Mouse (Mus musculus): ENCODE measurements around the gene Bean1. TPM values are rescaled to one million over a fixed set of nuclear protein-coding genes. Genes with fewer than 3 reads are reported as not detected.

Gene Bean1
- total RNA-seq, 1 experiment = 0.09 TPM

DNA sequence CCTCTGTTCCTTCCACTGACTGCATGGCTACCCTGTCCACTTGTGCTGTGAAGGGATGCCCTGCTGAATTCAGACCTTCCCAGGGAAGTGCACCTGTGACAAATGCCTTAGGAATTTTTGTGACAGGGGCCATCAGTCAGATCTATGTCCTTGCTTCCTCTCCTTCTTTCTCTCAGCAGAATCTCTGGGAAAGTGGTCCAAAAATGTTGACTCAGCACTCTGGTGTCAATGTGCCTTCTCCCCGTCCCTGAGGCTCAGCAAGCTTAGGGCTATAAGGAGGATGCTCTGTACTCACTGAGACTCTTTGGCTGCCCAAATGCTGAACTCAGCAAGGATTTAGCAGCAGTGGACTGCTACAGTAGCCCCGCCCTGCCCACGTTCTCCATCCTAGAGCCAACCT lies 31.4 kb downstream of the Bean1 start:
- in situ Hi-C loops (cut with MboI; ENCODE audit: low sequenced_read_pairs in 2 of 2, unreplicated experiment in 2 of 2) = no loop called here
- H3K4me3 ChIP-seq (ENCODE audit: insufficient read depth in 1 of 2, low read depth in 1 of 2, low read length in 2 of 2, poor library complexity in 1 of 2, severe bottlenecking in 1 of 2) = no peak overlapping the region
- TF ChIP-seq CHD2 (IDR thresholded peaks at IDR 0.05; ENCODE audit: low read depth, low read length) (no peak), ZC3H11A (IDR thresholded peaks at IDR 0.05; ENCODE audit: borderline replicate concordance, low read depth, low read length) (no peak), HCFC1 (IDR thresholded peaks at IDR 0.05; ENCODE audit: borderline replicate concordance, insufficient read depth, low read length) (no peak), ZNF384 (IDR thresholded peaks at IDR 0.05; ENCODE audit: low read depth, low read length) (no peak), MAFK (IDR thresholded peaks at IDR 0.05; ENCODE audit: insufficient read depth, low read depth, low read length) (peak; percentile 67; the same call in 1 of the 2 replicates)
- H3K9ac ChIP-seq (ENCODE audit: insufficient read depth, low read depth, low read length, poor library complexity, severe bottlenecking) = no peak overlapping the region
- no peak for DNase-seq (ENCODE audit: low read depth, low spot score)
- H3K4me1 ChIP-seq (ENCODE audit: control insufficient read depth in 2 of 2, insufficient read depth in 2 of 2, low read length in 2 of 2, poor library complexity in 1 of 2) = no peaks in the 10 kb centered on the region
- no peaks in the 10 kb centered on the region for H3K9me3 ChIP-seq (ENCODE audit: control insufficient read depth, insufficient read depth, low read depth, low read length)
- no peak overlapping the region for H3K27ac ChIP-seq (ENCODE audit: insufficient read depth, low read depth, low read length, poor library complexity, severe bottlenecking)
- no peaks in the 10 kb centered on the region for H3K36me3 ChIP-seq (ENCODE audit: control insufficient read depth, insufficient read depth, low read length, poor library complexity, severe bottlenecking)

DNA sequence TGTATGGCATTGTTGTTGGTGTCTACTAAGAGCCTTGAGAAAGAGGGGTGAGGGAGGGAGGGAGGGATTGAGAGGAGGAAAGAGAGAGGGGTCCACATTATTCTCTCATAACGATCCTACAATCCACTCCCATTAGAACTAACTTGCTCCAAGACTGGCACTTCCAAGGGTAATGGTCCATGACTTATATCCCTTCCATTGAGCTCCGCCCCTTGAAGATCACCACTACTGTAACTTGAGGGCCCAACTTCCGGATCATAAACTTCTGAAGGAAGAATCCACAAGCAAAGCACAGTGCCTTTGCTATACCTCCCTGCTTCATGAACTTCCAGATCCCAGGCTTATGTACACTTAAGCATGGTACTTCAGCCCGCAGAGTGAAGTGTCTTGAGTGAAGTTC lies 32.1 kb downstream of the Bean1 start:
- H3K9ac ChIP-seq (ENCODE audit: insufficient read depth, low read depth, low read length, poor library complexity, severe bottlenecking) = no peak overlapping the region
- H3K4me1 ChIP-seq (ENCODE audit: control insufficient read depth in 2 of 2, insufficient read depth in 2 of 2, low read length in 2 of 2, poor library complexity in 1 of 2) = no peaks in the 10 kb centered on the region
- in situ Hi-C loops (cut with MboI; ENCODE audit: low sequenced_read_pairs in 2 of 2, unreplicated experiment in 2 of 2) = no loop called here
- H3K36me3 ChIP-seq (ENCODE audit: control insufficient read depth, insufficient read depth, low read length, poor library complexity, severe bottlenecking) = no peaks in the 10 kb centered on the region
- no peak overlapping the region for H3K27ac ChIP-seq (ENCODE audit: insufficient read depth, low read depth, low read length, poor library complexity, severe bottlenecking)
- no peak for TF ChIP-seq MAFK (IDR thresholded peaks at IDR 0.05; ENCODE audit: insufficient read depth, low read depth, low read length)
- no peak for TF ChIP-seq HCFC1 (IDR thresholded peaks at IDR 0.05; ENCODE audit: borderline replicate concordance, insufficient read depth, low read length)
- H3K9me3 ChIP-seq (ENCODE audit: control insufficient read depth, insufficient read depth, low read depth, low read length) = no peaks in the 10 kb centered on the region
- DNase-seq (ENCODE audit: low read depth, low spot score) = no peak
- no peak overlapping the region for H3K4me3 ChIP-seq (ENCODE audit: insufficient read depth in 1 of 2, low read depth in 1 of 2, low read length in 2 of 2, poor library complexity in 1 of 2, severe bottlenecking in 1 of 2)

DNA sequence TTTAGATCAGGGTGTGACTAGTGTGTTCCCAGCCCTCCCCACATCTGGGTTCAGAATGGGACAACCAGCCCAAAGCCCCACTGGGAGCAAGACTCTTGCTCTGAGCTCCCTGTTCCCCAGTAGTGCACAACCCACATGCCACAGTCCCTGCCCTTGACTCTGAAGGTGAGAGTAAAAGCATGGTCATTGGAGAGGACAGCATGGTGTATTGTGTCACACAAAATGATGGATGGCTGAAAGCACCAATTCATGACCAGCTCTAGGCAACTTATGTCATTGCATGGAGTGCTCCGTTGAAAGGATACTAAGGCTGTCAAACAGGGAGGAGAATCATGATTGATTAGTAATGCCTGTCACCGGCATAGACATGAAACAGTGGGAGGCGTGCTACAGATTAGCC lies 35.0 kb downstream of the Bean1 start:
- Histone ChIP-seq H3K9ac (ENCODE audit: insufficient read depth, low read depth, low read length, poor library complexity, severe bottlenecking) (no peak overlapping the region), H3K4me1 (ENCODE audit: control insufficient read depth in 2 of 2, insufficient read depth in 2 of 2, low read length in 2 of 2, poor library complexity in 1 of 2) (no peaks in the 10 kb centered on the region), H3K27ac (ENCODE audit: insufficient read depth, low read depth, low read length, poor library complexity, severe bottlenecking) (no peak overlapping the region), H3K36me3 (ENCODE audit: control insufficient read depth, insufficient read depth, low read length, poor library complexity, severe bottlenecking) (no peaks in the 10 kb centered on the region), H3K4me3 (ENCODE audit: insufficient read depth in 1 of 2, low read depth in 1 of 2, low read length in 2 of 2, poor library complexity in 1 of 2, severe bottlenecking in 1 of 2) (no peak overlapping the region), H3K9me3 (ENCODE audit: control insufficient read depth, insufficient read depth, low read depth, low read length) (no peaks in the 10 kb centered on the region)
- in situ Hi-C loops (cut with MboI; ENCODE audit: low sequenced_read_pairs in 2 of 2, unreplicated experiment in 2 of 2) = no loop called here
- DNase-seq (ENCODE audit: low read depth, low spot score) = no peak
- no peak for TF ChIP-seq CHD2 (IDR thresholded peaks at IDR 0.05; ENCODE audit: low read depth, low read length)
- no peak for TF ChIP-seq ZNF384 (IDR thresholded peaks at IDR 0.05; ENCODE audit: low read depth, low read length)
- no peak for TF ChIP-seq HCFC1 (IDR thresholded peaks at IDR 0.05; ENCODE audit: borderline replicate concordance, insufficient read depth, low read length)
- TF ChIP-seq ZC3H11A (IDR thresholded peaks at IDR 0.05; ENCODE audit: borderline replicate concordance, low read depth, low read length) = no peak
- TF ChIP-seq MAFK (IDR thresholded peaks at IDR 0.05; ENCODE audit: insufficient read depth, low read depth, low read length) = no peak

DNA sequence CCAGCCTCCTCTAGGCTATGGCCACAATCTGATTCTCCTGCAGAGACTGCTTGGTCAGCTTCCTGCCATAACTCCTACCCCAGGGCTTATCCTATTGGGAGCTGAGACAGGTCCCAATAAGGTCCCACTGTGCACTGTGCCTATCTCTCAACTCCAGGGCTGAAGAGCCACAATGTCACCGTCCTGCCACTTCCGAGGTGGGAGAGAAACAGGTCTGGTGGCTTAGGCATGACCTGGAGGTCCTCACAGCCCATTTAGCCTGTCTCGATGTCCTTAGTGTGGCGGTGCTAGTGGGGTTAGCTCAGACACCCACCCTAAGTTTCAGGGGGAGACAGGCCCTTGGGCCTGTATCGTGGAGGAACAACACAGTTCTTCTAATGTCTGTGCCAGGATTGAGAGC lies 47.4 kb downstream of the Bean1 start:
- DNase-seq (ENCODE audit: low read depth, low spot score) = no peak
- Histone ChIP-seq H3K9ac (ENCODE audit: insufficient read depth, low read depth, low read length, poor library complexity, severe bottlenecking) (no peak overlapping the region), H3K27ac (ENCODE audit: insufficient read depth, low read depth, low read length, poor library complexity, severe bottlenecking) (no peak overlapping the region), H3K36me3 (ENCODE audit: control insufficient read depth, insufficient read depth, low read length, poor library complexity, severe bottlenecking) (no peaks in the 10 kb centered on the region), H3K4me1 (ENCODE audit: control insufficient read depth in 2 of 2, insufficient read depth in 2 of 2, low read length in 2 of 2, poor library complexity in 1 of 2) (no peaks in the 10 kb centered on the region; a peak in 1 of 4 replicates), H3K4me3 (ENCODE audit: insufficient read depth in 1 of 2, low read depth in 1 of 2, low read length in 2 of 2, poor library complexity in 1 of 2, severe bottlenecking in 1 of 2) (no peak overlapping the region), H3K9me3 (ENCODE audit: control insufficient read depth, insufficient read depth, low read depth, low read length) (no peaks in the 10 kb centered on the region)
- in situ Hi-C loops (cut with MboI; ENCODE audit: low sequenced_read_pairs in 2 of 2, unreplicated experiment in 2 of 2) = no loop called here
- TF ChIP-seq ZC3H11A (IDR thresholded peaks at IDR 0.05; ENCODE audit: borderline replicate concordance, low read depth, low read length) (no peak), HCFC1 (IDR thresholded peaks at IDR 0.05; ENCODE audit: borderline replicate concordance, insufficient read depth, low read length) (no peak), MAFK (IDR thresholded peaks at IDR 0.05; ENCODE audit: insufficient read depth, low read depth, low read length) (no peak), CHD2 (IDR thresholded peaks at IDR 0.05; ENCODE audit: low read depth, low read length) (no peak)

DNA sequence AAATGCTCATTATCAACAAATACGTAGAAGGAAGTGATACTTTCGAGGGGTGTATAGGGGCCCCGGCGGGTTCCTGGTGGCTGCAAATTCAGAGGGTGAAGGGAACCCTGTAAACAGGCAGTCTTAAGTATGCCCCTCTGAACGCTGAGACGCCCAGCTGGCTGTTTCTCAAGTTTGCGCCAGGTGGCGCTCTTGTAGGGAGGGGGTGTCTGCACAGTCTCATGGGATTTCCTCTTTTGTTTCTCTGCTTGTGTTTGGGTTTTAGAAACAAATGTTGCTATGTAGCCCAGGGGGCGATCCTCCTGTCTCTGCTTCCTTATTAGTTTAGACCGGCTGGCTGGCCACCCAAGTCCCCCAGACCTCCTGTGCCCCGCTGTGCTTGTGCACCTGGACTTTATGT lies 48.8 kb downstream of the Bean1 start:
- no peaks in the 10 kb centered on the region for H3K9me3 ChIP-seq (ENCODE audit: control insufficient read depth, insufficient read depth, low read depth, low read length)
- in situ Hi-C loops (cut with MboI; ENCODE audit: low sequenced_read_pairs in 2 of 2, unreplicated experiment in 2 of 2) = no loop called here
- H3K9ac ChIP-seq (ENCODE audit: insufficient read depth, low read depth, low read length, poor library complexity, severe bottlenecking) = no peak overlapping the region; the same call in 1 of the 2 replicates
- no peak overlapping the region for H3K27ac ChIP-seq (ENCODE audit: insufficient read depth, low read depth, low read length, poor library complexity, severe bottlenecking)
- TF ChIP-seq HCFC1 (IDR thresholded peaks at IDR 0.05; ENCODE audit: borderline replicate concordance, insufficient read depth, low read length) (no peak), CHD2 (IDR thresholded peaks at IDR 0.05; ENCODE audit: low read depth, low read length) (no peak), ZC3H11A (IDR thresholded peaks at IDR 0.05; ENCODE audit: borderline replicate concordance, low read depth, low read length) (no peak), ZNF384 (IDR thresholded peaks at IDR 0.05; ENCODE audit: low read depth, low read length) (no peak), MAFK (IDR thresholded peaks at IDR 0.05; ENCODE audit: insufficient read depth, low read depth, low read length) (no peak)
- H3K36me3 ChIP-seq (ENCODE audit: control insufficient read depth, insufficient read depth, low read length, poor library complexity, severe bottlenecking) = no peaks in the 10 kb centered on the region
- DNase-seq (ENCODE audit: low read depth, low spot score) = peak; percentile 72
- peak overlapping the region in 1 of 2 experiments; percentile 54; a peak in 2 of 4 replicates for H3K4me3 ChIP-seq (ENCODE audit: insufficient read depth in 1 of 2, low read depth in 1 of 2, low read length in 2 of 2, poor library complexity in 1 of 2, severe bottlenecking in 1 of 2)
- H3K4me1 ChIP-seq (ENCODE audit: control insufficient read depth in 2 of 2, insufficient read depth in 2 of 2, low read length in 2 of 2, poor library complexity in 1 of 2) = no peaks in the 10 kb centered on the region
